Mouse (Mus musculus) embryo, embryonic 10.5 days (tissue): ENCODE measurements at regions not wholly inside any gene's neighbourhood (a gene's known extent, or its start where the extent isn't known, plus 50 kb on each side); places are given as distances from the start of the nearest gene placed in this dataset.

Experiments used
- DNase-seq: peaks from one replicate; pipeline ENCODE4 v3.0.0-alpha.2; 2015; ENCODE audit warnings: low spot score

DNA sequence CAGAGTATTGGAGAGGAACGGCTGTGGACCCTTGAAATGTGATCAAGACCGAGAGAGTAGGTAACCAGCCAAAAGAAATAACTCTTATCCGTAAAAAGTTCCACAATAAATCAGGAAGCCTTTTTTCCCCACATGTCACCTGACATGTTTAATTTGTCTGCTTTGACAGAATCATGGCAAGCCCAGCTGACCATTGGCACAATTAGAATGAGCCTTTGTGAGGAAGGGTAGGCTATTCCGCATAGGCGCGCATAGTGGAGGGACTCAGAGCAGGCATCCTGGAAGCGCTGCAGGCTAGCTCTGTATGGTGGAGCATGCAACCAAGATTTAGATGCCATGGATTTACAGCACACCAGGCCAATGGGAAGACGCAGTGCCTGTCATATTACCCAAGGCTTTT, 316.5 kb upstream of the Npvf start:
- no peak for DNase-seq

DNA sequence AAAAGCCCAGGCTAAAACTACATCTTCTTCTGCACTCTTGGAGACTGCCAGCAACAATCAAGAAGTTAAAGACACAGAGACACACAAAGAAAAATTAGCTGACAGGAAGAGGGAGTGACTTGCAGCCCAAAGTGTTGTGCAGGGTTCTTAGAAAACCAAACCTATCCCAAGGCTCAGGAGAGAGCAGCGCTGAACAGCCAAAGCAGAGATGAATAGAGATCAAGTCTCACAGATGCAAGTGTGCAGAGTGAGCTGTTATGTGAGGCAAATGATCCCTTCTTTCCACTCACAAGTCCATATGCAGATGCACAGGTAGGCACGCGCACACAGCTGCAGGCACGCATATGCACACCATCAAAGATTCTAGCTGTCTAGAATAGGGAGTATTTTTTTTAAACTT, 318.0 kb upstream of the Npvf start:
- DNase-seq, result no peak

DNA sequence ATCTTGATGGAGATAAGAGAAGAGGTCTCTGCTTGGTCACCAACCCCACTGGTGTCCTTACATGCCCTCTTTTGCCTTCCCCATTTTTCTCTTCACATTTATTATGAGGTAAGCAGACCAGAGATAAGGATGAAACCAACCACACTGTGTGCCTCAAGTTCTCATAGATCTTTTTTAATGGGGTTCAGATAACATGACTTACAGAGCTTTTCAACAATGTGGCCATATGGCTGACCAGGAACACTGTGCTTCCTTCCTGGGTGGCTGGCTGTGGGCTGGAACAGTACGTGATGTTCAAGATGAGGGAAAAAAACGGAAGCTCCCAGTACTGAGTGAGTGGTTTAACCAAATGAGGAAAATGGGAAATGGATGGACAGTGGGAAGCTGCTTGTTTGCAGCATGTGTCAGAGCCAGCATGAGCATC, 319.0 kb upstream of the Npvf start:
- DNase-seq, result no peak

DNA sequence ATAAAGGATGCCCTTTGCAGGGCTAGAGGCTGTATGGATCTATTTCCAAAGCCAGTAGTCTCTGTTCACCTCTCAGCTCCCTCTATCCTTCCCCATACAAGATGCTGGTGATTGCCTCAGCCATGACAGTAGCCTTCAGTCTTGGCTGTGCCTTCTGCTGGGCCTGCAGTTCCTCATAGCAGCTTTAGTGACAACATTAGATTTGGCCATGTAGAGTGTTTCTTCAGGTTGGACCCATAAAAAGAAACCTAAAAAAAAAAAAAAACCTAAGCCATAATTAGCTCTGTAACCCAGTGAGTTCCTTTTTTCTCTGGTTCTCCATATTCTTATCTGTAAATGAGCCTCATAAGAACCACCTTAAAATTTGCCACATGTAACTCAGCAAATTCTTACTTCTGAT, 319.6 kb upstream of the Npvf start:
- no peak for DNase-seq

DNA sequence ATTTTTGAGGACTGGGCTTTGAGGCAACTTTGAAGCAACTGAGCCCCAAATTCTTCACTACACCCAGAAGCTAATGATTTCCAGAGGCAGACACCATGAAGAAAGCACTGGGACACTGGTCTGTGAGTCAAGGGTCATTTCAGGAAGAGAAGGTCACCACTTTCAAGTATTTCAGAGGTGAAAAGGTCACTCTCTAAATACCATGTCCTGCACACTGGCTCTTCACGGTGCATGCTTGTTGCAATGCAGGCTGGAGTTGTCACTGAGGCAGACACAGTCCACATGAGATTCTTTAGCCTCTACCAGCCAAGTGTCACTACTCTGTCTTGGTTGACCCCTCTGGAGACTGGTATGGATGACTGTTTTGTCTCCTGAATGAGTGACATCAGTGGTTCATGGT, 320.7 kb upstream of the Npvf start:
- peak; percentile 45 for DNase-seq

DNA sequence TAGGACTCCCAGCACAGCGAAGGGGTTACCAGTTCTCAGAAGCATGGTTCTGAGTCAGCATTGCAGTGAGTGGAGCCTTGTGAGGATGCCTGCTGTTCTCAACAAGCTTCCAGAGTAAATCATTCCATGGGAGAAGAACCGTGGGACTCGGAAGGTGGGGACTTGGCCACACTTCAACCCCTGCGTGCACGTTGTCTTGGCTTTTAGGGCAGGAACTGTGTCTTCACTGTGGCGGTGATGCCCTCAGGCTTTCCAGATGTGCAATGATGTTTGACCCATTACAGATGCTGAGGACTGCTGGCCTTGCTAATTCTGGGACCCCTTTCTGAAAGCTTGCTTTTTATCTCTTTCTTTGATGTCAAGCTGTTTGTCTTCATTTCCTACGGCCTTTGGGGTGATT, 322.7 kb upstream of the Npvf start:
- DNase-seq, result peak; percentile 55

DNA sequence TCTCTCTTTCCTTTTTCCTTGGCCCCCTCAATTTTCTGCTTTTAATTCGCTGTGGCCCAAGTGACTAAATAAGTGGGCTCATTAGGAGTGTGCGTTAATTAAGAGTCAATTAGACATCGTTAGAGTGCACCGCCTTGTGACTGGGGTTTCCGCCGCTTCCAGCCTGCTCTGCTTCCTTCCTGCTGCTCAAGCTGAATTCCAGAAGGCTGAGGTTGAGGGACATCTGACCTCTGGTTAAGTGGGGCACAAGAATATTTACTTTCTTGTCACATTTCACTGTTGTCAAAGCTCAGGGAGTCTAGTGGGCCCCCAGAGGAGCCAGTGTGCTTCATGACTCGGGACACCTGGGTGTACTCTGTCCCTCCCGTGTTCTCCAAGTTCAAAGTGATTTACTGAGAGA, 323.1 kb upstream of the Npvf start:
- peak; percentile 66 for DNase-seq

DNA sequence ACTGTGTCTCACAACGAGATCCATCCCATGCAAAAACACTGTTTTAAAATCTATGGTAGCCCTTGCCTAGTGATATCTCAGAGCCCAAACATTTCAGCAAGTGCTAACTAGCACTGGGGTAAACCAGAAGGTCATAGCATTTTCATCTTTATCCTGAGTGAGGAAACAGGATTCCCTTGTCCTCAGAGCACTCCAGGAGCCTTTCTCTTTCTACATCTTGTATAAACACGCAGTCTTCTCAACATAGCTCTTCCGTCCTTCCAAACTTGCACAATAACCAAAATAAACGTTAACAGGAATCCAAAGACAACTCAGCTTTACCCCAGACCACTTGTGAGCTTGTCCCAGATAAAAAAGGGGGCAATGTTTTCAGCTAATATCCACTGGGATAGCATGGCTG, 323.8 kb upstream of the Npvf start:
- no peak for DNase-seq

DNA sequence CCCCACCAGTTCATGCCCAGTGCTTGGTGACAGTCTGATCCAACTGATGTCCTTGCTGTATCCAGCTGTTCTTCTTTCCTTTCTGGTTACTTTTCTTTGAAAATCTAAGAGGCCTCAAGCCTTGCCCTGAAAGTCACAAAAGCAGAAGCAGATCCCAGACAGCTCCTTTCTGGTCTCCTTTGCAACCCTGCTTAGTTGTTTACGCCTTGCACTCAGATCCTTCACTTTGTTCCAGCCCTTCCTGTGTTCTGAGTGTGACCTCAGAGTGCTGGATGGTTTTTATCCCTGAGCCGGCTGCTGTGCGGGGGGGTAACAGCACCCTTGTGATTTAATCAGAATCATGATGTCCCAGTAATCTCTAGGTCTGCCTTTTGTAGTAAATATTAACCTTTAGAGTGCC, 324.3 kb upstream of the Npvf start:
- no peak for DNase-seq

DNA sequence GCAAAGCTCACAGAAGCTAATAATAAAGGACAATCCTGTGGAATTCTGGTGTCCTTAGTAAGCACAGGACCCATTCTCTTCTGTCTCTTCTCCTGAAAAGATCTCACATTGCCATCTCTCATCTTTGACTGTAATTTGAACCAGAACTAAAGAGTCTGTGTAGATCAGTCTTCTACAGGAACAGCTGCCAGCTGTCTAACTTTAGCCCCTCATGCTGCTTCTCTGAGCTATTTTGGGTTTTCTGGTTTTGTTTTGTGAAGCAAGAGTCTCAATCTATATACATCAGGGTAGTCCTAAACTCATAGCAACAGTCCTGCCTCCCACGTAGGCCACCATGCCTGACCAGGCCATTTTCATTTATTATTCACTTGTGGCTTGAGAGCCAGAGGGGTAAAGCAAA, 325.5 kb upstream of the Npvf start:
- DNase-seq, result no peak

DNA sequence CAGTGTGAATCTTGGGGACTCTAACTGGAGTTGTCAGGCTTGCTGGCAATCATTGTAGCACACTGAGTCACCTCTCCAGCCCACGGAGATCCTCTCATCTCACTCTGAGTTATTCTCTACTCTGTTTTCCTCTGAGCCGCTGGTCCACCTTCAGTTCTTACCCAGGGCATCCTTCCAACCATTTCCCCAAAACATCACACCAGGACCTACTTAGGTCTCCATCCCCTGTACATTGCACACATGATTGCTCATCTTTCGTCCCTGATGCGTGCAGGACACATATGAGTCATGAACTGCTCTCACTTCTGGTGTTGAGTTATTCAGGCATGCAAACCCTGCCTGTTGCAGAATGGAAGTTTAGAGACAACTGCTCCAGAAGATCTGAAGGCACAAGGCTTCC, 326.1 kb upstream of the Npvf start:
- no peak for DNase-seq

DNA sequence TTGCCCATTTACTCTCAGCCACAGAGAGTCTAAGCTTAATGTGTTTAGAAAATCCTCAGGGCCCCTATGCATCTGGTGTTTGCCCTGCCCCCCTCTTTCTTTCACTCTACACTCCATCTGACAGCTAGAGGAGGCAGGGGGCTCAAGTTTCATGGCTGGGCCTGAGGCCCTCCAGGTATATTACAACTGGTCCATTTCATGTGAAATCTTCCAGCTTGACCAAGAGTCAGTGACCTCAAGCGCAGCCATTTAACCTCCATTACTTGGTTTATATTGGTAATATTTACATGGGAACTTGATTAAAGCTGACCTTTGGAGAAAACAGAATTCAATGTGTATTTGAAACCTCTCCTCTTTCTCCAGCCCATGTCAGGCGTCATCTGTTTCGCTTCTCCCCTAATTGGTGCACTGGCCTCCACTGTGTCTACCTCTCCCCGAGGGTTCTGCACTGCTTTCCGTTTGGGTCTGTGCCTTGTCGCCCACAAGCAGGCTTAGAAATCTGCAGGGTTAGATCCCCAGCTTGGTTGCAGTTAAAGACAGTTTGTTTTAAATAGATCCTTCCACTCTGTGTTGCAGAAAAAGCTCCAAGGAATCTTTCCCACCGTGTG, 327.6 kb upstream of the Npvf start:
- peak; percentile 83 for DNase-seq

DNA sequence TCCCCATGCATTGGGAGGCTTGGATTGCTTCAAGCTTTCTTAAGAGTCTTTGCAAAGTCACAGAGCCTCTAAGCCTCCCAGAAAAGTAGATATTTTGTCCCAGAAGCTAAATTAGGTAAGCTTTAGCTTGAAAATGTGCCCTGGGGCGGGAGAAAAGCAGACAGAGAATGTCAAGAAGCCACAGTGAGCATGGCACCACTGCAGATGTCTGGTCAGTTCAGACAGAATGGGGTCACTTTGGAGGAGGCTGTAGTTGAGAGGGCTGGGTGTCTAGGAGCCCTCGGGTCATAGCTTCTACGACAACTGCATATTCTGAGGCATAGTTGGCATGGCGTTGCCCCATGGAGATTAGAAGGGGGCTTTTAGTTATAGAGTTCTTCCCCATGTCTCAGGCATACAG, 328.6 kb upstream of the Npvf start:
- DNase-seq, result no peak

DNA sequence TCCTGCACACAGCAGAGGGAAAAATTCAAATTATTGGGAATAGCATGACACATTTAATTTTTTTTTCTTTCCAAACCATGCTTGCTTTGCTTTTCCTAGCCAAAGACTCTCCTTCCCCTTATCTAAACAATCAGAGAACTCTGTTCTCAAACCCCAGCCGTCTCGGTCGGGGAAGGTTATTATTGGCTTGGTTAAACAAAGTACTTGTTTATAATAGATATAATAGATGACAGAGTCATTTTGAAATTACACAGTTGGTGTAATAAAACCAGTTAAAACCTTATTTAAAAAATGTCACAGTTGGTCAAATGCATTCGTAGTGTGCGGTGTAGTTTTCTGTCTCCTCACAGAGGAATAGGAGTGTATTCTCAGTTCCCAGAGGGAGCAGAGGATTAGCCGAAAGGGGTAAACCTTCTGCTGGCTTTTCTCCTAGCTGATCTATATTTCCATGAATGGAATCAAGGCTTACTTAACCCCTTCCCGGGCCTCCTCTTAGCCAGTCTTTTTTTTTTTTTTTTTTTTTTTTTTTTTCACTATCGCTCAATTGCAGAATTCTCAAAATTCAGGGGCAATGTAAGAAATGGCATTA, 329.4 kb upstream of the Npvf start:
- no peak for DNase-seq

DNA sequence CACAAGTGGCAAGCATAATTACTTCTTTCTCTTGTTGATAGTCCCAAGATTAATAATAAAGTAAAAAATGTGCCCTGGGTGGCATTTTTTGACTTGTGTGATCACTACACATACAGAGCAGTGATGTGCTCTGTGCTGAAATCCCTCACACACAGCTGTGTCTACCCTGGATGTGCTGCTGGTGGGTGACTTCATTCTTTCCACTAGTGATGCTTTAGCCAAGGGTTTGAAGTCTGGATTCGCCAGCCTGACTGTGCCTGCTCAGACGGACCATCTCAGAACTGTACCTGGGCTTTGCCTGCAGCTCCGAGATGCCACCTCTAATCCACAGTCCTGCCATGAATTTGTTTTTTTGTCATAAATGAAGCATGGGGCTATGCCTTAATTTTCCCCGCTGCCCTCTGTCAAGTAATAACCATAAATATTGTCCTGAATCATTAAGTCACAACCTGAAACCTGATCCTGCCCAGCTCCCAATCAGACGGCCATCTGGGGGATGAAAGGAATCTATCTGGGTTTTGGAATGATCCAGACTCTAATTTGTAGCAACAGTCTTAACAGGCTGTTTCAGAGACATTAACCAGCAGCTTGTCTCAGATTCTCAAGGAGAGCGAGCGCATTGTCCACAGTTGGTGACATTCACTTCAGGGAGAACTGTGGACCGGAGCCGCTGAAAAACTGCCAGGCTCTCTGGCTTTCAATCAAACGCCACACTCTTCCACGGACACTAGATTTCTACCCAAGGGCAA, 330.1 kb upstream of the Npvf start:
- DNase-seq, result peak; percentile 72

DNA sequence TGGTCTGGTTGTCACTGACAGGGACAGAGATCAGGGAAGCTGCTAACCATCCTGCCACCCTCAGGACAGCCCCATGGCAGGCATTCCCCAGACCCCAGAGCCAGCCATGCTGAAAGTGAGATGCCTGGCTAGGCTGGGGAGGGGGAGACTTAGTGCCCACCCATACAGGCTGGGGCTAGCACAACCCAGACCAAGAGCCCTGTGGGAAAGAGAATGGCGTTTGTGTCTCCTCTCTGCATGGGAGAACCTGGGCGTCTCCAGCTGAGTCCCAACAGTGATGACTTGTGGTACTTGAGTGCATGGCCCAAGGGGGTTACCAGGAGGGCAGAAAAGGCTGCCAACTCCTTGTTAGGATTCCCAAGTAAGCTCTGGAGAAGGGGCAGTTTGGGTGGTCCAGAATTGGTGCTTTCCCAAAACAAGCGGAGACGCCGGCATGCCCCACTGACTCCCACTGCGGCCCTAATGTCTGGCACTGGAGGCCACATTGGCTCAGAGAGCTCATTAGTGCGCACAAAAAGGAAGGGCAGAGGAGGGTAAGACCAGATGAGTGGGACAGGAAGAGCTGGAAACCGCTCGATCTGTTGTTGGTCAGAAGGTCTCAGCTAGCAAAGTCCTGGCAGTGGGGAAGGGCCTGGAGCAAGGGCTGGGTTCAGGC, 332.2 kb upstream of the Npvf start:
- no peak for DNase-seq

DNA sequence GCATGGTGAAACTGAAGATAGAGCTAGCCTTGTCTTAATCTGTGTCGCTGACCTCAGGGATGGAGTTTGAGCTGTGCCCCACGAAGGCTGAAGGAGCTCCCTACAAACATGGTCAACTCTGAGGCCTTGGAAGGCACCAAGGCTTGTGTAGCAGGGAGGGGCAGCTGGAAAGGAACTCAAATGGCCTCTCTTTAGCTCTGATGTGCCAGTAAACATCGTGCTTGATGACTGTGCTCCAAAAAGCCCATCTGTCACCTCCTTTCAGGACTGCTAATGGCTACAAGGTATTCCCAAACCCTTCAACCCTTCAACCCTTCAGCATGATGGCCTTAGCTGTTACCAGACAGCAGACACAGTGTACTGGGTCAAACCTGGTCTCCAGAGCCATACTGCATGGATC, 334.3 kb upstream of the Npvf start:
- DNase-seq, result no peak

DNA sequence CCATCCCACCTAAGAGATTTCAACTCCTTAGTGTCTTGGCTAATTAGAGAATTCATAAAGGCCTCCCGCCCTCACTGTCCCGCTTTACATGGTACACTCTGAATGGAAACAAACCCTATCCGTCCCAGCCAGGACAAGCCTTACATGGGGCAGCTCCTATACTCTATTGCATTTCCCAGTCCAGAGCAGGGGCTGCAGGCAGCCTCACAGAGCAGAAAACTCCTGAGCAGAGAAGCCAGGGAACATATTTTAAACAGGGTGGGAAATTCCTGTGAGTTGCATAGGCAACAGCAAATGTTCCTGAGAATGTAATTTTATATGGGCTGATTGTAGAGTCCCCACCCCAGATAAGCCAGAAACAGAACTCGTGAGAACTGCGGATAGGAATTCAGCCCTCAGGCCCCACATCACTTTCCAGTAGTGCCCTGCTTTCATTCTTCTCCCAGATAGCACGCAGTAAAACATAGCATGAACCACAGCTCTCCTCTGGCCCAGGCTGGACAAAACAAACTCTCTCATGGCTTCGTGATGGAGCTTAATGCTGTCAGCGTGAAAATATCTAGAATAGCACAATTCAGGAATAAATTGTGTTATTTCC, 337.4 kb upstream of the Npvf start:
- no peak for DNase-seq

DNA sequence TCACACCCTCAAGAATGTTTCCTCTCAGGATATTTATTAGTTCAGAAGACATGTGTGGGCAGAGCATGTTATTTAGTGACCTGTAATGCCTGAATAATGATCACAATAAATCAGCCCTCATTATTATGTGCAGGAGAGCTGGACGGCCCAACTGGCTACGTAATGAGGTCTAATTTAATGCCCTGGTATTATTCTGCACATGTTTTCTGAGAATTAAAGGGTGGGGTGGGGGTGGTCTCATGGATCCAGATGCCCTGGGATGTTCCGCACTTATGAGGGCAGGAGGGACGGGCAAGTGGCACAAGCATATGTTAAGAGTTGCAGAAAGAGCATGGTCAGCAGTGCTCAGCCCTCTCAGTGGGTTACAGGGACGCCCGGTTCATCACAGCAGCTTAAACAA, 339.7 kb upstream of the Npvf start:
- no peak for DNase-seq

DNA sequence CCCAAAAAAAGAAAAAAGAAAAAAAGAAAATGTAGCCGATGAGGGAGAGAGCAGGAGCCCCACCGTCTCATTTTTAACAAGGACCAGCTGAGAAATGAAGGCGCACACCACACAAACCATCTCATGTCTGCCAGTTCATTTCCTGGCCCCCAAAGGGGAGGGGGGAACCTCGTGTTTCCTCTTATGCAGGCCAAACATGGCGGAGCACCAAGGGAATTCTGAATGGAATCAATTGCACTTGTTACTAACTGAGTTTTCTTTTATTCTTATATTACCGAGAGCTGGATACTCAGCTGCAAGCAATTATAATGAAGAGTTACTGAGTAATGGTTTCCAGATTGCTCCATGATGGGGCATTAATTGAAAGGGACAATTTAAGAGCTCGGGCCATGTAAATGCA, 348.5 kb upstream of the Npvf start:
- peak; percentile 77 for DNase-seq

DNA sequence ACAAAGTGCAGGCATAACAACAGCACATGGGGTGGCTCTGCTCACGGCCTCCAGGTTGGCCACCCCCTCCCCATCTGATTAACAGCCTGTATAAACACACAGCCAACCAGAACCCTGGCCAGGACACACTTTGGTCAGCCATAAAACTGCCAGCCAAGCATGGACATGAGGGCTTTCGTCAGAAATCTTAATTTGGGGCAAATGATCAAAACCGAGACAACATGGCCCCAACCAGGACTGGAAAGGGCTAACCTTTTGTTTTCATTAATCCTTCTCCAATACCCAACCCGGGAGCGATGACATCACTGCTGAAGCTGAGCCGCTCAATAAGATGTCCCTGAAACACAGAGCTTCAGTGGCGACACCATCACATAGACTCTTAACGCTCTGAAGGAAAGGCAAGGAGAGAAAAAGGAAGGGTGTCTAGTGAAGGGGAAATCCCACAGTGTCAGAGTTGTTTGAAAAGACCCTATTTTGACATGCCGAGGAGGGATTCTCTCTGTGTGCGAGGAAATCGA, 351.9 kb upstream of the Npvf start:
- peak; percentile 59 for DNase-seq

DNA sequence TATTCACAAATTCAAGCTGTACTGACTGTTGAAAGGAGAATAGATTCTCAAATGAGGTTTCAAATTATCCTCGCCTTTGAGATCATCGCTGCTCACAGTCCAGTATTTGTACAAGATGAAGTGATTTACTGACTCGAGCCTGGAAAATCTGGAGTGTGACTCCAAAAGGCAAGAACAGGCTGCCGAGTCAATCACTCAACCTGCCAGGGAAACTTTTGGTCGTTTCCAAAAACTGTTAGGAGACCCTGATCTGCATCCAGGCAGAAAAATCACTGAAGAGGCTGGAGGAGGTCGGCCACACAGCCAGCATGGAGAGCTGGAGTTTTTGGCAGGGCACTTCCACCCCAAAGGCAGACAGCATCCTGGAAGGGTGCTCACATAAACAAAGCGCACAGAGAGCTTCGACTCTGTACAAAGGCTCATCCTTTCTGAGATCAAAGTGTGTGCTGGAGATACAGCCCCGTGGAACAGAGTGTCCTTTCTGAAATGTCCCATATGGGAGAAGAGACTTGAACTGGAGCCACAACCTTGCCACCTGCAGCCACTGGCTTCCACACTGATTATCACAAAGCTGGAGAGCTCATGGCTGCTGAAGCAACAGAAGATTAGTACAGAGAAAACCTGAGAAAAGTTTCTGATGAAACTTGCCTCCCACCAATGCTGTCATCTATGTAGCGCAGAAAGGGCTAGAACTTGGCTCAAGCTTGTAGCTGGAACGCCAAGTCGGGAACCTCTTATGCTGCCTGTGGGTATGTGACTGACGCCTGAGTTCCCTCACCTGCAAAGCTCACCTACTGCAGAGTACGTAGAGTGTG, 355.5 kb upstream of the Npvf start:
- no peak for DNase-seq
